Mouse (Mus musculus) forebrain, embryonic 13.5 days (tissue): ENCODE measurements at regions not wholly inside any gene's neighbourhood (a gene's known extent, or its start where the extent isn't known, plus 50 kb on each side); places are given as distances from the start of the nearest gene placed in this dataset.

Experiments
- ATAC-seq: fragments of 200-750 bp; cut with Nextera tagmentation; 2 replicates; pipeline ENCODE4 v1.8.0; 2017
- H3K27ac ChIP-seq: fragments of 300-500 bp; sonication (generic); 2 replicates; pipeline ENCODE4 v1.5.1; 2015; ENCODE audit warnings: inconsistent platforms, mild to moderate bottlenecking, moderate library complexity
- H3K27me3 ChIP-seq: fragments of 300-500 bp; sonication (generic); 2 replicates; pipeline ENCODE4 v1.6.1; 2015; ENCODE audit warnings: mild to moderate bottlenecking, inconsistent platforms
- H3K36me3 ChIP-seq: fragments of 300-500 bp; sonication (generic); 2 replicates; pipeline ENCODE4 v1.6.1; 2015; ENCODE audit warnings: mild to moderate bottlenecking, inconsistent platforms; ENCODE audit not compliant: poor library complexity, severe bottlenecking
- H3K4me1 ChIP-seq: fragments of 300-500 bp; sonication (generic); 2 replicates; pipeline ENCODE4 v1.6.1; 2015; ENCODE audit warnings: inconsistent platforms
- H3K4me2 ChIP-seq: fragments of 300-500 bp; sonication (generic); 2 replicates; pipeline ENCODE4 v1.6.1; 2015; ENCODE audit warnings: inconsistent platforms, mild to moderate bottlenecking, moderate library complexity
- H3K4me3 ChIP-seq: fragments of 300-500 bp; sonication (generic); 2 replicates; pipeline ENCODE4 v1.5.1; 2015; ENCODE audit warnings: mild to moderate bottlenecking, inconsistent platforms
- H3K9ac ChIP-seq: fragments of 300-500 bp; sonication (generic); 2 replicates; pipeline ENCODE4 v1.6.1; 2015; ENCODE audit warnings: mild to moderate bottlenecking, inconsistent platforms
- H3K9me3 ChIP-seq: fragments of 300-500 bp; sonication (generic); replicated peaks from 2 replicates; pipeline ENCODE4 v1.6.1; 2016; ENCODE audit warnings: inconsistent platforms
- whole genome bisulfite sequencing: fragments of 180-500 bp; shearing (Covaris S2); methylation state at CpG from one replicate; pipeline ENCODE4 v1.1.7; 2015; 5-methylcytosine and 5-hydroxymethylcytosine counted together

DNA sequence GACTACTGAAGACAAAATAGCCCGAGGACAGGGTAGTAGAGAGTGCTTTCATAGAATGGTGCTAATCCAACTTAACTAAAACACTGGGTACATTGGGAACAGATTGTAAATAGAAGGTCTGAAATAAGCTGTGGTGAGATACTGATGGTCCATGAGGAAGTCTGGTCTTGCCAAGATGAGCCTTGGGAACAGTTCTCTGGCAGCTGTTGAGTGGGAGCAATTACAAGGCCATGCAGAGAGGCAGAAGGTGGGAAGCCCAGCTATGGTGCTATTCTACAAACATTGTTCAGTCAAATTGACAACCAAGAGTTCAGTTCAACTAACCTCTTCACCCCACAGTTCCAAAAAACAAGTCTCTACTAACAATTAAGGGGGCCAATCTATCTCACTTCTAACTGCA is 92.5 kb upstream of the Tenm4 start:
- WGBS, result 93% methylated on average over 1 of the region's 1 CpGs
- H3K4me1 ChIP-seq, result no peaks in the 10 kb centered on the region
- no peaks in the 10 kb centered on the region for H3K27me3 ChIP-seq
- no peak overlapping the region for H3K9ac ChIP-seq
- no peak for ATAC-seq
- no peak overlapping the region for H3K27ac ChIP-seq
- no peak overlapping the region for H3K4me3 ChIP-seq
- H3K4me2 ChIP-seq, result no peak overlapping the region
- H3K9me3 ChIP-seq, result no peaks in the 10 kb centered on the region
- H3K36me3 ChIP-seq, result no peaks in the 10 kb centered on the region

DNA sequence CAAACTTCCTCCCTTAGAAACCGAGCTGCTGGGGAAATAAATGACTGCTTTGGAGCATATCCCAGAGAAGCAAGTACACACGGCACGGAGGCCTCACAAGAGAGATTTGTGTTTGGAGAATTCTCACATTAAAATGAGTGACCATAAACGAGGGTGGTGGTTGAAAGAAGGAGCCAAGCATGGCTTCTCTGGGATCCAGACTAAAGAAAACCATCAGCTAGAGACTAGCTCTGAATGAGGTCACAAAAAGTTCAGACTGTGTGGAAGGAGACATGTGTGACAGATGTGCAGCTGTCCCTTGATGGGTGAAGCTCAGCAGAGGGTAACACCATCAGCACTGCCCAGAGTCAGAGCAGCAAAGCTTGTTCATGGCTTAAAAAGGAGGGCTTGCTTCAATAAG is 89.4 kb upstream of the Tenm4 start:
- no peak overlapping the region for H3K27ac ChIP-seq
- H3K36me3 ChIP-seq, result no peaks in the 10 kb centered on the region
- no peak overlapping the region for H3K9ac ChIP-seq
- no peaks in the 10 kb centered on the region for H3K9me3 ChIP-seq
- H3K27me3 ChIP-seq, result no peaks in the 10 kb centered on the region
- H3K4me3 ChIP-seq, result no peak overlapping the region
- no peak overlapping the region for H3K4me2 ChIP-seq
- H3K4me1 ChIP-seq, result peaks cover 5% of the 10 kb centered on the region; the same call in 1 of the 2 replicates
- ATAC-seq, result no peak
- 66% methylated on average over 4 of the region's 4 CpGs for WGBS

- no peak for ATAC-seq
- 71% methylated on average over 4 of the region's 4 CpGs for WGBS
Measured at GRCm38 (mm10) chr7:96095185-96095584, 75.9 kb upstream of the Tenm4 start.

DNA sequence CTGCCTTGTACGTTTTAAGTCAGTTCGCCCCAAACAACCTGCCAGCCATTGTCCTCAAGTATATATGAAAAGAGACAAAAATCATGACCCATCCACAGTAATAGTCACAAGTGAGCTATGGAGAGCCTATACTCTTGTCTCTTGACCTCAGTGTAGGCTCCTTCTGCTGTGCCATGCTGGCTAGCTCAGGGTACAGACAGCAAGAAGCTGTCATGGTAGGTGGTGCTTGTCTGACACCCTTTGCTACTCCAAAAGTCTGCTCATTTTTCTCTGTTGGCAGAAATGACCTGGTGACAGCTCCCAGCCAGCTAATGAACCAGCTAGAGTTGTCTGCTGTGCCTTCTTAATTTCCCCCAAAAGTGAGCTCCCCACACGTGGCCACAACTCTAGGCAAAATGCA is 75.3 kb upstream of the Tenm4 start:
- Histone ChIP-seq H3K9me3 (no peaks in the 10 kb centered on the region), H3K4me3 (no peak overlapping the region), H3K9ac (no peak overlapping the region), H3K4me2 (no peak overlapping the region), H3K27me3 (no peaks in the 10 kb centered on the region), H3K27ac (no peak overlapping the region), H3K36me3 (no peaks in the 10 kb centered on the region), H3K4me1 (no peaks in the 10 kb centered on the region)
- ATAC-seq, result no peak
- 83% methylated on average over 3 of the region's 3 CpGs for WGBS

More at GRCm38 (mm10) chr7:96095185-96095584, 75.9 kb upstream of the Tenm4 start:
- Histone ChIP-seq H3K4me2 (no peak overlapping the region), H3K36me3 (no peaks in the 10 kb centered on the region), H3K27ac (no peak overlapping the region), H3K27me3 (no peaks in the 10 kb centered on the region), H3K9me3 (no peaks in the 10 kb centered on the region), H3K9ac (no peak overlapping the region), H3K4me3 (no peak overlapping the region), H3K4me1 (peaks cover under 1% of the 10 kb centered on the region; the same call in 1 of the 2 replicates)

GRCm38 (mm10) chr7:96098686-96099376 is 72.2 kb upstream of the Tenm4 start:
- Histone ChIP-seq H3K9me3 (no peaks in the 10 kb centered on the region), H3K4me3 (no peak overlapping the region), H3K4me1 (no peaks in the 10 kb centered on the region), H3K27ac (no peak overlapping the region), H3K4me2 (no peak overlapping the region), H3K36me3 (no peaks in the 10 kb centered on the region), H3K27me3 (no peaks in the 10 kb centered on the region), H3K9ac (no peak overlapping the region)
- ATAC-seq, result no peak
- WGBS, result 93% methylated on average over 5 of the region's 5 CpGs

DNA sequence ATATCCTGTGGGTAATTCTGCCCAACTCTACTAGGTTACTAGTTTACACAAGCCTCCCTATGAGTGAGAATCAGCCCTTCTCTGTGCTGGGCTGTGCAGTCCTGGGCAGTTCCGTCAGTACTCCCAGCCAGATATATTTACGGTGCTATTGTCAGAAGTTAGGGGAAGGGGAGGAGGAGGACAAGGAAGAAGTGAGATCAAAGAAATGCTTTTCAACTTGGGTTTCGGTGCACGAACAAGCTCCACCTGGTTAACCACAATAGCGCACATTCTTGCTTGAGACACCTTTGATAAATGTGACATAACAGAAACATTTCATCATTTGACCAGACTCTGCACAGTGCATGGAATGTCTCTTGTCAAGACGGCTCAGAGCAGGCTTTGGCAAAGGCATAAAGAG is 68.3 kb upstream of the Tenm4 start:
- WGBS, result 87% methylated on average over 6 of the region's 6 CpGs
- Histone ChIP-seq H3K4me1 (no peaks in the 10 kb centered on the region), H3K9me3 (no peaks in the 10 kb centered on the region), H3K27me3 (no peaks in the 10 kb centered on the region), H3K36me3 (no peaks in the 10 kb centered on the region), H3K9ac (no peak overlapping the region), H3K4me3 (no peak overlapping the region), H3K27ac (no peak overlapping the region), H3K4me2 (no peak overlapping the region)
- no peak for ATAC-seq

DNA sequence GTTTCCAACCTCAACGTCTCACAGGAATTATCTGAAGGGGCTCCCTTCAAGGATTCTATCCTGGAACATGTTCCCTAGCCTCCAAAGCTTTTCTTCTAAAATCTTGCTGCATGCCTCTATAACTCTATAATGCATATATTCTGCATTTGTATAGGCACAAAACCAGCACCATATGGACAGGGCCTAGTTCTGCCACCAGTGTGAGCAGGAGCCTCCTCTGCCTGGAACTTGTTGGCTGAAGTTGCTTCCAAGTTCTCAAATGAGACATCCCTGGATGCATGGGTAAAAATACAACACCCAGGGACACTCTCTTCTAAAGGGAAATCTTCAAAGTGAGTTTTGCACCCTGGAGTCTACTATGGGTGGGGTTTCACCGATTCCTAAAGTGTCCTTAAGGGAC is 62.3 kb upstream of the Tenm4 start:
- no peak overlapping the region for H3K4me3 ChIP-seq
- H3K9ac ChIP-seq, result no peak overlapping the region
- ATAC-seq, result no peak
- 84% methylated on average over 2 of the region's 2 CpGs for WGBS
- no peak overlapping the region for H3K27ac ChIP-seq
- H3K9me3 ChIP-seq, result no peaks in the 10 kb centered on the region
- no peaks in the 10 kb centered on the region for H3K4me1 ChIP-seq
- no peaks in the 10 kb centered on the region for H3K27me3 ChIP-seq
- H3K36me3 ChIP-seq, result no peaks in the 10 kb centered on the region
- no peak overlapping the region for H3K4me2 ChIP-seq

GRCm38 (mm10) chr7:96120142-96120541 is 50.9 kb upstream of the Tenm4 start:
- H3K4me2 ChIP-seq, result no peak overlapping the region
- no peaks in the 10 kb centered on the region for H3K27me3 ChIP-seq
- H3K4me3 ChIP-seq, result no peak overlapping the region
- H3K9me3 ChIP-seq, result no peaks in the 10 kb centered on the region
- ATAC-seq, result no peak
- H3K36me3 ChIP-seq, result no peaks in the 10 kb centered on the region
- 60% methylated on average over 8 of the region's 8 CpGs for WGBS
- H3K9ac ChIP-seq, result no peak overlapping the region
- 0 out of 2 replicates have a peak, but pooled peaks cover 4% of the 10 kb centered on the region for H3K4me1 ChIP-seq
- H3K27ac ChIP-seq, result no peak overlapping the region
